Mouse (Mus musculus) limb, embryonic 14.5 days (tissue): Measurements from ENCODE around the gene Alg5. TPM values are rescaled to one million over a fixed set of nuclear protein-coding genes. Genes with fewer than 3 reads are reported as not detected.

Source experiments
- ATAC-seq: fragments of 200-750 bp; cut with Nextera tagmentation; 2 replicates; pipeline ENCODE4 v1.8.0; 2017; ENCODE audit warnings: low read depth, moderate number of reproducible peaks, moderate TSS enrichment; ENCODE audit not compliant: low FRiP score
- DNase-seq: peaks from one replicate; pipeline ENCODE4 v3.0.0-alpha.2; 2015; ENCODE audit warnings: low spot score
- H3K27ac ChIP-seq: fragments of 300-500 bp; sonication (generic); replicated peaks from 2 replicates; pipeline ENCODE4 v1.5.1; 2014; ENCODE audit warnings: low read depth, mild to moderate bottlenecking, low read length, moderate library complexity, mixed read lengths
- H3K27me3 ChIP-seq: fragments of 300-500 bp; sonication (generic); 2 replicates; pipeline ENCODE4 v1.6.1; 2014; ENCODE audit warnings: low read length, mixed read lengths; ENCODE audit not compliant: control insufficient read depth, insufficient read depth
- H3K36me3 ChIP-seq: fragments of 300-500 bp; sonication (generic); 2 replicates; pipeline ENCODE4 v1.6.1; 2014; ENCODE audit warnings: mild to moderate bottlenecking, low read length, moderate library complexity, mixed read lengths; ENCODE audit not compliant: control insufficient read depth, insufficient read depth
- H3K4me1 ChIP-seq: fragments of 300-500 bp; sonication (generic); 2 replicates; pipeline ENCODE4 v1.6.1; 2014; ENCODE audit warnings: antibody characterized with exemption, low read length, mixed read lengths; ENCODE audit not compliant: control insufficient read depth, insufficient read depth
- H3K4me2 ChIP-seq: fragments of 300-500 bp; sonication (generic); replicated peaks from 2 replicates; pipeline ENCODE4 v1.6.1; 2014; ENCODE audit warnings: low read depth, mild to moderate bottlenecking, low read length, moderate library complexity; ENCODE audit not compliant: severe bottlenecking
- H3K4me3 ChIP-seq: fragments of 300-500 bp; sonication (generic); replicated peaks from 2 replicates; pipeline ENCODE4 v1.5.1; 2014; ENCODE audit warnings: low read length
- H3K9ac ChIP-seq: fragments of 300-500 bp; sonication (generic); 2 replicates; pipeline ENCODE4 v1.6.1; 2014; ENCODE audit warnings: mild to moderate bottlenecking, low read depth, low read length, moderate library complexity; ENCODE audit not compliant: severe bottlenecking
- H3K9me3 ChIP-seq: fragments of 300-500 bp; sonication (generic); 2 replicates; pipeline ENCODE4 v1.6.1; 2016; ENCODE audit warnings: low read length; ENCODE audit not compliant: control insufficient read depth
- POLR2A ChIP-seq: fragments of 200-500 bp; IDR thresholded peaks from 2 replicates; pipeline ENCODE4 v1.8.0; 2012; ENCODE audit warnings: inconsistent platforms, mild to moderate bottlenecking, moderate library complexity, borderline replicate concordance; ENCODE audit not compliant: insufficient read depth, insufficient read length; ENCODE audit errors: extremely low read depth
- WGBS: fragments of 180-500 bp; shearing (Covaris S2); extraction: QIAGEN DNeasy Blood & Tissue Kit; methylation state at CpG from one replicate; pipeline ENCODE4 v1.1.7; 2014; 5-methylcytosine and 5-hydroxymethylcytosine counted together
- polyA plus RNA-seq, 2 experiments: library from polyadenylated mRNA; depleted of rRNA in 1 of 2; stranded (reverse) in 1 of 2; unstranded in 1 of 2; fragments of >200 nt; fragmentation: Nextera tagmentation in 1 of 2; extraction: Ambion mirVana in 1 of 2; gene quantifications; 2 replicates each; pipeline versions ENCODE4 v1.2.1 to v1.2.3; 2012 to 2014

The Alg5 gene
- polyA plus RNA-seq, 2 experiments, result 43.0 to 67.5 TPM

DNA sequence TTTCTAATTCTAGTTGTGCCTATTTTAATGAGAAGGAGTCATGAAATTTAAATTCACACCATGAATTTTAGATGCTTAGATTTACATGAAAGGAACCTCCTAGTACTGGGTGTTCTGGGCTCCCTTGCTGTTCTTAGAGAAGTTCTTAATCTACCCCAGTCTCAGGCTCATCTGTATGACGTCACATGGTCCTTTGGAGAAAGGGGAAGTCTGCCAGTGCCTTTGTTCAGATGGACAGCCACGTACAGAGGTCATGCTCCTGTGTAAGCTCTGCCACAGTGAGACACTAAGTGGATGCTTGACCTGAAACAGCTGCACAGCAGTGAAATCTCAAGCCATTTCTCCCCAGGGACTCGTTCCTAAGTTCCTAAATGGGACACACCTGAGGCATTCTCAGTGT, 16.4 kb upstream of the Alg5 start:
- 62% methylated on average over 3 of the region's 3 CpGs for whole genome bisulfite sequencing
- ATAC-seq, result no peak

DNA sequence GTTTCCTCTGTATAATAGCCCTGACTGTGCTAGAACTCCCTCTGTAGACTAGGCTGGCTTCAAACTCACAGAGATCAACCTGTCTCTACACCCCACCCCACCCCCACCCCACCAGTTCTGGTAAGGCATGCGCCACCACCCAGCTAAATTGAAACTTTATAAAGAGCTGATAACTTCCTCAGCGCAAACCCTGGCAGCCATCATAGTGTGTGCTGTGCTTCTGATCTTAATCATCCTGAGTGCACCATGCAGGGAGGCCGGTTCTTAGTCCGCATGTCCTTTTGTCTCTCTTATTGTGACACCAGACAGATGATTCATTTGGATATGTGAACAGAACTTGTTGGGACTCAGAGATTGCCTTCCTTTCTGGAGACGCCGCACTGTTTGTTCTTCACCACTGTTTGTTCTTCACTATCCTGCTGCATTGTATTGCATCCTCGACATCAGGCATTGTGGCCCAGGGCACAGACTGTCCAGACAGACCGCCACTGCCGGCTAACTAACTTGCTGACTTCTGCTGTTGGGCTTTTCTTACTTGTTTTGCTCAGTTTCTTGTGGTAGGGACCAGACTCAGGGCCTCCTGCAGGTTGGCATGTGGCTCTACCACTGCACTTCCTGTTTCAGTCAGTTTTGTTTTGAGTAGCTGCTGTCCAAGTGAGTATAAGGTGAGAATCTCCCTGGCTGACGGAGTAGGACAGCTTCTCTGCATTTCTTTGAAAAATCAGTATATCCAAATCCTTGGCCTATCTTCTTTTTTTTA, 11.4 kb upstream of the Alg5 start:
- Histone ChIP-seq H3K27me3 (no peaks in the 10 kb centered on the region), H3K27ac (no peak overlapping the region), H3K9me3 (no peaks in the 10 kb centered on the region), H3K4me3 (no peak overlapping the region), H3K9ac (no peak overlapping the region), H3K4me1 (no peaks in the 10 kb centered on the region), H3K4me2 (no peak overlapping the region), H3K36me3 (peaks cover 78% of the 10 kb centered on the region)
- WGBS, result 85% methylated on average over 10 of the region's 10 CpGs
- TF ChIP-seq POLR2A, result no peak
- no peak for ATAC-seq
- DNase-seq, result no peak

More for the DNA sequence above, 16.4 kb upstream of the Alg5 start:
- H3K9ac ChIP-seq, result no peak overlapping the region
- H3K27me3 ChIP-seq, result no peaks in the 10 kb centered on the region
- no peak overlapping the region for H3K4me2 ChIP-seq
- no peak for TF ChIP-seq POLR2A
- no peaks in the 10 kb centered on the region for H3K9me3 ChIP-seq
- H3K36me3 ChIP-seq, result peaks cover 82% of the 10 kb centered on the region
- no peak overlapping the region for H3K27ac ChIP-seq
- no peak for DNase-seq
- no peaks in the 10 kb centered on the region for H3K4me1 ChIP-seq
- no peak overlapping the region for H3K4me3 ChIP-seq

DNA sequence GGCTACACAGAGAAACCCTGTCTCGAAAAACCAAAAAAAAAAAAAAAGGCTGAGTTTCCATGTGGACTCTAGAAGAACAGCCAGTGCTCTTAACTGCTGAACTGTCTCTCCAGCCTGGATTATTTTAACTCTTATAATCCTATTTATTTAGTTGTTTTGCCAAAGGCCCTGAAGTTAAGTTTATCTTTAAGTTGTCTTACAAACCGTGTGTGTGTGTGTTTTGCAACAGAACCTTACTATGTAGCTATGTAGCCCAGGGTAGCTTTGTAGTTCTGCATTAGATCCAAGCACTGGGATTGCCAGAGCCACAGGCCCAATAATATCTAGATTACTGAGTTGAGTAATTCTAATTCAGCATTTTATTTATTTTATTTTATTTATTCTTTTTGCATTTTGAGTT, 10.0 kb upstream of the Alg5 start:
- Histone ChIP-seq H3K9ac (no peak overlapping the region), H3K27ac (no peak overlapping the region), H3K36me3 (peaks cover 86% of the 10 kb centered on the region), H3K4me2 (no peak overlapping the region), H3K4me1 (no peaks in the 10 kb centered on the region), H3K27me3 (no peaks in the 10 kb centered on the region), H3K9me3 (no peaks in the 10 kb centered on the region), H3K4me3 (no peak overlapping the region)
- ATAC-seq (no peak), DNase-seq (no peak)
- TF ChIP-seq POLR2A, result no peak
- WGBS, result 90% methylated on average over 2 of the region's 2 CpGs

DNA sequence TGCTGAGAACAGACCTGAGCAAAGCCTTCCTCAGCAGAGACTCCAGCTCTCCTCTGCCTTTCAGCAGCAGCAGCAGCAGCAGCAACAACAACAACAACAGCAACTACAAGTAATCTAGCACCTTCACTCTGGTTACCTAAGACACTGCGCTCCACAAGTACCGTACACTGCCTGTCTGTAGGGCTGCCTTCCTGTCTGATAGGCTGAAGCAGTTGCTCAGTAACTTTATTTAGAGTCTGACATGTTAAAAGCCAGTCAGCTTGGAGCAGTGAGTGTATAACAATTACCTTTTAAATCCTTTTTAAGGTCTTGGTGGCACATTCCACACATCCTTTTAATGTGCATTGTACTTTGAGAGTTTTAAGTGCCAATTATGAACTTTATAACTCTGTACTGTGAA, 7.8 kb upstream of the Alg5 start:
- H3K4me2 ChIP-seq, result no peak overlapping the region
- WGBS, result 98% methylated on average over 2 of the region's 2 CpGs
- peaks cover 83% of the 10 kb centered on the region for H3K36me3 ChIP-seq

DNA sequence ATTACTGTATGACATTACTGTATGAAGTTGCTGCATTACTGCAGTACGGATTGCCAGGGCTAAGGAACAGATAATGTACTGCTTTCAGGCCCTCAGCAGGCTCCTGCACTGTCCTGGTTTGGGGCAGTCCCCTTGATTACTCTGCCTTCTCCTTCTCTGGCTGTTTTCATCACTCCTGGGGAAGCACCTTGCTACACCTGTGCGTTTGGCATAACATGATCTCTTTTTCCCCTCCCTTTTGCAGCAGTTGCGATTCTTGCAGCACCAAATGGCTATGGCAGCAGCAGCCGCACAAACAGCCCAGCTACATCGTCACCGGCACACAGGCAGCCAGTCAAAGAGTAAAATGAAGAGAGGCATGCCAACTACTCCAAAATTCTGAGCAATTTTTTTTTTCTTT, 7.2 kb upstream of the Alg5 start:
- no peak for ATAC-seq
- no peaks in the 10 kb centered on the region for H3K4me1 ChIP-seq
- DNase-seq, result no peak
- no peaks in the 10 kb centered on the region for H3K27me3 ChIP-seq
- TF ChIP-seq POLR2A, result no peak
- H3K9ac ChIP-seq, result no peak overlapping the region
- H3K9me3 ChIP-seq, result no peaks in the 10 kb centered on the region
- H3K27ac ChIP-seq, result no peak overlapping the region
- peaks cover 77% of the 10 kb centered on the region for H3K36me3 ChIP-seq
- 92% methylated on average over 6 of the region's 6 CpGs for WGBS
- H3K4me2 ChIP-seq, result no peak overlapping the region
- no peak overlapping the region for H3K4me3 ChIP-seq

More for the DNA sequence above, 7.8 kb upstream of the Alg5 start:
- Histone ChIP-seq H3K4me1 (no peaks in the 10 kb centered on the region), H3K9me3 (no peaks in the 10 kb centered on the region), H3K9ac (no peak overlapping the region), H3K4me3 (no peak overlapping the region), H3K27me3 (no peaks in the 10 kb centered on the region), H3K27ac (no peak overlapping the region)
- no peak for TF ChIP-seq POLR2A
- no peak for DNase-seq
- ATAC-seq, result no peak
